Mouse (Mus musculus) activated CD4-positive, CD25-positive, alpha-beta regulatory T cell, adult 4 months (primary cell): Measurements from ENCODE around the gene Myh6. TPM values are rescaled to one million over a fixed set of nuclear protein-coding genes. Genes with fewer than 3 reads are reported as not detected.

ENCODE experiments used
- ATAC-seq: one replicate; pipeline ENCODE4 v1.8.0; 2017
- polyA plus RNA-seq, 2 experiments: library from polyadenylated mRNA; unstranded; fragments of 100-300 nt; shearing (Covaris generic); gene quantifications; one replicate each; pipeline ENCODE4 v1.2.1; 2017

Gene Myh6
- polyA plus RNA-seq, 2 experiments from 2014 or later: not detected

GRCm38 (mm10) chr14:54929801-54930200 is 36.9 kb downstream of the Myh6 start:
- no peak for ATAC-seq

- ATAC-seq: no peak
Observed at GRCm38 (mm10) chr14:54927296-54927695, 39.4 kb downstream of the Myh6 start.

DNA sequence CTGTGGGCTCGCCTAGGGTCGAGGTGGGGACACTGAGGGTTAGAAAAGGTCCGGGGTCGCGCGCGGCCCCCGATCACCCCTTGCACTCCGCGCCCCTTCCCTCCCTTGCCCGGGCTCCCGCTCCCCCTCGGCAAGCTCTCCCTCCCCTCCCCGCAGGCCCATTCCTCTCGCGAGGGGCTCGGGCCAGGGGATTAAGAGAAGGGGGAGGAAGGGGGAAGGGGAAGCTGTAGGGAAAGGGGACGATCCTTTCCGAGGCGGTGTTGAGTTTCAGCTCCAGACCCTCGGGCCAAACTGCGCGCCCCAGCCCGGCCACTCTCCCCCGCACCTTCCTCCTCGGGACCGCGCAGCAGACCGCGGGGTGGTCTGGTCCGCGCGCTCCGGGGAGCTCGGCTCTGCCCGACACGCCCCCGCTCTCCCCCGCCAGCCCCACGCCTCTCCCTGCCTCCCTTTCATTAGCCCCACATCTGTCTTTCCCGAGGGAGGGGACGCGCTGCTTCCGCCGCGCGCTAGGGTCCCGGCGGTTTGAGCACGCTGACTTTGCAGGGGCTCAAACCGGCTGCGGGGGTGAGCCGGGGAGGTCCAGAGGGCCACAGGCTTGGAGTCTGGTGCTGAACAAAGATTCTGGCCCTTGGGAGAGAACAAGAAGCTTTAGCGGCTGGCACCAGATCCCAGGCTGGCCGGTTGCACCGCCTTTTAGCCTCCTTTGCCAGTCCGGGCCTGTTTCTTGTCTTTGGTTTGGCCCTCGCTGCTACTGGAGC is 40.1 kb downstream of the Myh6 start:
- no peak for ATAC-seq

DNA sequence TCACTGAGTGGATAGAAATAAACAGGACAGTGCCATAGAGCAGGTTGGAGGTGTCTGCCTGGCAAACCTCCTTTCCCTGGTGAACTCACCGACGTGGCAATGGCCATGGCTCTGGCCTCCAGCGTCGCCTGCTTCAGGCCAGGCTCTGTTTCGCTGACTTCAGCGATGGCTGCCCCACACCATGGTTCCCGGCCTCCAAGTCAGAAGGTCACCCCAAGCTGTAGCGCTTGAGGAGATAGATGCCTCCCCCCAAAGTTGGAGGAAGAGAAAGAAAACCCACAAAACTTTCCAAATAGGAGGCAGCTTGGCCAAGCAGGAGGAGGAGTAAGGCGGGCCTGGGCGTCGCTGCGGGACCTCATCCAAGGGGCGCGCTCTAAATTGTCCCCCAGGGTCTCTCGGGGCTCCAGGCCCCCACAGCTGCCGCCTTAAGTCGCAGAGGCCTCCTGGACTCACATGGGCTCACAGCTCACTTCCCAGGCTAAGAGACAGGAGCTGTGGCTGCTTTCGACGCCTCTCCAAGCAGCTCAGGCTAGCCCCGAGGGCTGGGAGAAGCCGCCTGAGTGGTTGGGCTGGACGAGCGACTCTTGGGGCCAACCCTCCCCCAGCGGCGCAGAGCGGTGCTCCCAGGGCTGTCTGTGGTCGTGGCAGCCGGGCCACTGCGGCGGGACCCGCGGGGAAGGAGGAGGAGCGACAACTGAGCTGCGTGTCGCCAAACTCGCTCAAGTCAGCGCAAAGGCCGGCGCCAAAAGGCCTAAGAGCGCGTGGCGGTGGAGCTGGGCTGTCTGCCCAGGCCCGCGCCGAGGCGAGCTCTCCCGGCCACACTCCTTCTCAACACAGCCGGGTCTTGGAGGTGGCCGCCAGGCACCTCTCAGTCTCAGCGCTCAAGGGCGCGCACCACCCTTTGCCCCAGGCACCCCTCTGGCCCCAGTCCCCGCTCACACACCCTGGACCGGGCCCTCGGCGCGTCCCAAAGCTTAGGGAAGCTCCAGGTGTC is 41.1 kb downstream of the Myh6 start, which contains the start of gene Efs:
Gene Efs (minus strand): TSS at position 778 of the 994 bp plus-strand sequence.
- ATAC-seq: no peak

DNA sequence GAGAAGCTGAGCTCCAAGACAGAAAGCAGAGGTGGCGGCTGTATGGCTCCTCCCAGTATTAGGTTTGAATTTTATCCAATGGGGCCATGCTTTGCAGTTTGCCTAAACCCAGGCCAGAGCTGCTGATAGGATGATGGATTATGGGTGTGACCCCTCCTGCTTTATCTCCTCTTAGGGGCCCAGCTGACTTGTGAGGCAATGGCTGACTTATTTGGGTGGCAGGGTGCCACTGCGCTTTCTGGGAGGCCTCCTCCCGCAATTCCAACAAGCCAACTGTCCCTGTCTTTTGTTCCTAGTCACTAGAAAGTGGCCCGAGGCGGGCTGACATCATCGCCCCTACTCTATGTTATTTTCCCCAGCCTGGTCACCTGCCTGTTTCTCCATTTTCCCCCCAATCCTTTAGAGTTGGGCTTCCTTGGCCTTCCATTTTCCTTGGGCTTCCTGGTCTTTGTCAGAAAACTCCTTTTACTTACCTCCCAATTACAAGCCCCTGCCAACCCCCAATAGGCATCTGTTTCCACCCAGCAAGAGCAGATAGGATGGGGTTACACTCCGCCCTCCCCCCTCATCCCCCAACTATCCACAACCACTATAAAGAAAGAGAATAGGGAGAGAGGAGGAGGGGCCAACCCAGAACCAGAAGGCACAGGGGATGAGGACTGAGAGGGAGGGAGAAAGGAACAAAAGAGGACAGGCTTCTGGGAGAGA is 41.9 kb downstream of the Myh6 start:
- no peak for ATAC-seq

DNA sequence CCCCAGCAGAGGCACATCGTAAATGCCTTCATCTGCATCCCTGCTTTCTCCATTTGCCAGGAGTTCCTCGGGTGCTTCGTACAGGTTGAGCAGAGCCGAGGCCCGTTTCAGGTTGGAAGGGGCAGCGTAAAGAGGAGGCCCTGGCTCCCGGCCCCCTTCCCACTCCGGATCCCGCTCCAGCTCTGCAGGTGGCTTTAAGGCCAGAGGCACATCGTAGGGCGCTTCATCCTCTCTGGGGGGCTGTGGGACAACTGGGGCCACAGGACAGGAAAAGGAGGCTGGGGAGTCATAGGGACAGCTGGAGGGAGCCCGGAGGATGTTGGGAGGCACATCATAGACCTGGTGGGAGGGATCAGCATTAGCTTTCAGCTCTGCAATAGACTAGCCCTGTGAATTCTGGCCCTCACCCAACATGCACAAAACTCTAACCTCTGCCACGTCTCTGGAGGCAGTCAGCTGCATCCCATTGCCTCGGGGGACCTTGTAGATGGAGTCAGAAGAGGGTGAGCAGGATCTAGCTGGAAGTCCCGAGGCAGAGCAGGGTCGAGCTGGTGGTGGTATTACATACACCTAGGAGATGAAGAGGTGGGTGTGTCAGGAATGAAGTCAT is 46.5 kb downstream of the Myh6 start:
- ATAC-seq: no peak

DNA sequence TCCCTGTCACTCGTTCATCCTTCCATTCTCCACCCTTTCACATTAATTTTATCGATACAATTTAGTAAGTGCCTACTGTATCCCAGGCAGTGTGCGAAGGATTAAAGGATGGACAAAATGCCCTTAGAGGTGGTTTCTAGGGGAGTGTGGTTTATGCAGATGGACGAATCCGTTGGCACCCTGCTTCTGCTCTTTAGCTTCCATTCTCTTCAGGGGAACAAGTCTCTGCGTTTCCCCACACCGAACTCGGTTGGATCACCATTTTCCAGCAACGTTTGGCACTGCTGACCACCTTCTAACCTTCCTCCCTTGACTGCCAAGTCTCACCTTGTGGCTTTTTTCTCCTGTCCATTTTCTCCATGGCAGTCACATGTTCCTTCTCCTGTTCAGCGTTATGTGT is 53.4 kb downstream of the Myh6 start:
- no peak for ATAC-seq

DNA sequence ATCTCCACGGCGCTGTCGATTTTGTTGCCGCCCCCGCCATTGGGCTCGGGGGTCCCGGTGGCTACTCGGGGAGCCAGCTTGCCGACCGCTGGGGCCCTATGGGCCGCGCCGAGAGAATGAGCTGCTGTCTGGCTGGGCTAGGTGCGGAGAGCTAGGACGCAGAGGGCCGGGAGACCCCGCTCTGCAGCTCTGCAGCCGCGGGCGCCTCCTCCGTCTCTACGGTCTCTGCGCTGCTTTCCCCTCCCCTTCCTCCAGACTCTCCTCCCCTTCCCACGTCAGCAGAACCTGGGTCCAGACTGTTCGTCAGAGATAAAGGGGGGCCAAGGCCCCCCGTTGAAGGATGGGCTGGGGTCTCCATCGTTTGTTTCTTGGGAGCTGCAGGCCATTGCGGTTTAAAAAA is 53.8 kb downstream of the Myh6 start, which contains the start of gene Slc22a17:
Gene Slc22a17 (minus strand): TSS at position 247 of the 400 bp plus-strand sequence.
- peak; percentile 32 for ATAC-seq

GRCm38 (mm10) chr14:54912109-54912850 is 54.4 kb downstream of the Myh6 start:
- ATAC-seq: no peak

- ATAC-seq: no peak
Observed at GRCm38 (mm10) chr14:54908682-54909081, 58.0 kb downstream of the Myh6 start.

DNA sequence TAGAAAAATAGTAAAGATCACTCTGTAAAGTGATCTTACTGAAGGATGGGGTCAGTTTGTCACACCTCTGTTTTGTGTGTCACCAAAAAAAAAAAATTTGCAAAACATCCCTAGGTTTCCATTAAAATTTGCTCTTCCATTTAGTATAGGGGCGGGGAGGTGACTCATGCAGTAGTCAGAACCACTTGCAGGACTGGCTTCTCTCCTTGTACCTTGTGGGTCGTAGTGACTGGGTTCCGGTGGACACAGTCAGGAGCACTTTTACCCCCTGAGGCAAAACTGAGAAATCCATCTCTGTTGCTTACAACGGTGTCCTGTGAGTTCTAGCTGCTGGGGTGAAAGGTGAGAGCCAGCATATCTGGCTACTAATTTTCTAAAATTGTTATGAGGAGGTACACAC is 63.1 kb downstream of the Myh6 start:
- no peak for ATAC-seq

- peak; percentile 72 for ATAC-seq
Observed at GRCm38 (mm10) chr14:54900383-54900782, 66.3 kb downstream of the Myh6 start.

- no peak for ATAC-seq
Observed at GRCm38 (mm10) chr14:54897445-54897844, 69.3 kb downstream of the Myh6 start.

GRCm38 (mm10) chr14:54894296-54895151 is 72.2 kb downstream of the Myh6 start:
- no peak for ATAC-seq

DNA sequence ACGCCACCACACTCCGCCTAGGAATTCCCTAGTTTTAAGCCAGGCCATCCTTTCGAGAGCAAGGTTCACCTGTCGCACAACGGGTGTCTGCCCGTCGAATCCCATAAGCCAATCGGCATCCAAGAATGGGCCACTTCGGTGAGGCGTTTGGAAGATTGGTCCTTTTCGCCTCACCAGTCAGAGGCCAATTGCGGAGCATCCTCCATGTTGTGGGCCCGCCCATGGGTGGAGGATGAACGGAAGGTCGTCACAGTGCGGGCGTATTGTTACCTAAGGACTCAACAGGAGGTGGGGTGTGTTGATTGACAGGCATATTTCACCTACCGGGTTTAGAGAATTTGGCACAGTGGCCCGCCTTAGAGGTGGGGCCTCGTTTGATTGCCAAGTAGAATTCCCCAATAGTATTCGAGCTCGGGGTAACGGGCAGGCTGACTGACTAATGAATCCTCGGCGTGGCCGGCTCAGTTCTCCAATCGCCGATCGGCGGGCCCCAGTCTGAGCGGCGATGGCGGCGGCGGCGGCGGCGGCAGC is 73.0 kb downstream of the Myh6 start:
- ATAC-seq: peak; percentile 99

GRCm38 (mm10) chr14:54892200-54892599 is 74.5 kb downstream of the Myh6 start, which contains the start of gene Pabpn1:
Gene Pabpn1 (plus strand): TSS chr14:54892500.
- ATAC-seq: no peak
